Mouse (Mus musculus): ENCODE data around the gene Tnrc6a. TPM values are rescaled to one million over a fixed set of nuclear protein-coding genes. Genes with fewer than 3 reads are reported as not detected.
"Not testable (repeated sequence)": the region's sequence is repeated elsewhere in the genome, so short reads cannot be mapped to it uniquely, and the experiment has no call there.

Gene Tnrc6a
- polyA plus RNA-seq, 1 experiment from 2014 or later: 37.3 TPM

- Histone ChIP-seq H3K9ac (replicated peaks; ENCODE audit: low read depth, low read length) (no peak overlapping the region), H3K4me3 (replicated peaks; ENCODE audit: low read length) (no peak overlapping the region), H3K27ac (ENCODE audit: low read length) (no peak overlapping the region), H3K36me3 (ENCODE audit: control insufficient read depth, insufficient read depth) (no peaks in the 10 kb centered on the region), H3K27me3 (replicated peaks; ENCODE audit: control insufficient read depth, insufficient read depth, low read length) (no peaks in the 10 kb centered on the region), H3K4me2 (ENCODE audit: low read length) (no peak overlapping the region), H3K4me1 (replicated peaks; ENCODE audit: control insufficient read depth, insufficient read depth, low read length) (peaks cover 15% of the 10 kb centered on the region), H3K9me3 (ENCODE audit: control insufficient read depth, low read length) (no peaks in the 10 kb centered on the region; the same call in 1 of the 2 replicates)
- ATAC-seq: no peak
- WGBS: 88% methylated on average over 3 of the region's 3 CpGs
Measured at GRCm38 (mm10) chr7:123101295-123101694, 22.4 kb upstream of the Tnrc6a start.

- H3K9me3 ChIP-seq (ENCODE audit: control insufficient read depth, low read length); H3K36me3 ChIP-seq (ENCODE audit: control insufficient read depth, insufficient read depth); ATAC-seq; H3K4me2 ChIP-seq (ENCODE audit: low read length); H3K27me3 ChIP-seq (replicated peaks; ENCODE audit: control insufficient read depth, insufficient read depth, low read length); H3K4me3 ChIP-seq (replicated peaks; ENCODE audit: low read length); H3K27ac ChIP-seq (ENCODE audit: low read length); H3K4me1 ChIP-seq (replicated peaks; ENCODE audit: control insufficient read depth, insufficient read depth, low read length); H3K9ac ChIP-seq (replicated peaks; ENCODE audit: low read depth, low read length): not testable (repeated sequence)
- 0% methylated on average over 1 of the region's 1 CpGs for WGBS
Measured at GRCm38 (mm10) chr7:123105381-123105780, 18.3 kb upstream of the Tnrc6a start.

GRCm38 (mm10) chr7:123105906-123106305, 17.8 kb upstream of the Tnrc6a start:
- WGBS: 68% methylated on average over 1 of the region's 1 CpGs
- Histone ChIP-seq H3K36me3 (ENCODE audit: control insufficient read depth, insufficient read depth) (no peaks in the 10 kb centered on the region), H3K9me3 (ENCODE audit: control insufficient read depth, low read length) (no peaks in the 10 kb centered on the region)

GRCm38 (mm10) chr7:123106326-123106725, 17.4 kb upstream of the Tnrc6a start:
- WGBS: 89% methylated on average over 2 of the region's 2 CpGs
- Histone ChIP-seq H3K9me3 (ENCODE audit: control insufficient read depth, low read length) (no peaks in the 10 kb centered on the region), H3K9ac (replicated peaks; ENCODE audit: low read depth, low read length) (no peak overlapping the region), H3K36me3 (ENCODE audit: control insufficient read depth, insufficient read depth) (no peaks in the 10 kb centered on the region), H3K4me3 (replicated peaks; ENCODE audit: low read length) (no peak overlapping the region), H3K27ac (ENCODE audit: low read length) (no peak overlapping the region), H3K4me1 (replicated peaks; ENCODE audit: control insufficient read depth, insufficient read depth, low read length) (peaks cover 3% of the 10 kb centered on the region; the same call in 1 of the 2 replicates), H3K27me3 (replicated peaks; ENCODE audit: control insufficient read depth, insufficient read depth, low read length) (no peaks in the 10 kb centered on the region), H3K4me2 (ENCODE audit: low read length) (no peak overlapping the region)
- ATAC-seq: no peak

More at GRCm38 (mm10) chr7:123105906-123106305, 17.8 kb upstream of the Tnrc6a start:
- no peak overlapping the region for H3K4me2 ChIP-seq (ENCODE audit: low read length)
- no peak overlapping the region for H3K27ac ChIP-seq (ENCODE audit: low read length)
- H3K27me3 ChIP-seq (replicated peaks; ENCODE audit: control insufficient read depth, insufficient read depth, low read length): no peaks in the 10 kb centered on the region
- H3K4me3 ChIP-seq (replicated peaks; ENCODE audit: low read length): no peak overlapping the region
- H3K4me1 ChIP-seq (replicated peaks; ENCODE audit: control insufficient read depth, insufficient read depth, low read length): peaks cover 3% of the 10 kb centered on the region; the same call in 1 of the 2 replicates
- H3K9ac ChIP-seq (replicated peaks; ENCODE audit: low read depth, low read length): no peak overlapping the region
- ATAC-seq: no peak

DNA sequence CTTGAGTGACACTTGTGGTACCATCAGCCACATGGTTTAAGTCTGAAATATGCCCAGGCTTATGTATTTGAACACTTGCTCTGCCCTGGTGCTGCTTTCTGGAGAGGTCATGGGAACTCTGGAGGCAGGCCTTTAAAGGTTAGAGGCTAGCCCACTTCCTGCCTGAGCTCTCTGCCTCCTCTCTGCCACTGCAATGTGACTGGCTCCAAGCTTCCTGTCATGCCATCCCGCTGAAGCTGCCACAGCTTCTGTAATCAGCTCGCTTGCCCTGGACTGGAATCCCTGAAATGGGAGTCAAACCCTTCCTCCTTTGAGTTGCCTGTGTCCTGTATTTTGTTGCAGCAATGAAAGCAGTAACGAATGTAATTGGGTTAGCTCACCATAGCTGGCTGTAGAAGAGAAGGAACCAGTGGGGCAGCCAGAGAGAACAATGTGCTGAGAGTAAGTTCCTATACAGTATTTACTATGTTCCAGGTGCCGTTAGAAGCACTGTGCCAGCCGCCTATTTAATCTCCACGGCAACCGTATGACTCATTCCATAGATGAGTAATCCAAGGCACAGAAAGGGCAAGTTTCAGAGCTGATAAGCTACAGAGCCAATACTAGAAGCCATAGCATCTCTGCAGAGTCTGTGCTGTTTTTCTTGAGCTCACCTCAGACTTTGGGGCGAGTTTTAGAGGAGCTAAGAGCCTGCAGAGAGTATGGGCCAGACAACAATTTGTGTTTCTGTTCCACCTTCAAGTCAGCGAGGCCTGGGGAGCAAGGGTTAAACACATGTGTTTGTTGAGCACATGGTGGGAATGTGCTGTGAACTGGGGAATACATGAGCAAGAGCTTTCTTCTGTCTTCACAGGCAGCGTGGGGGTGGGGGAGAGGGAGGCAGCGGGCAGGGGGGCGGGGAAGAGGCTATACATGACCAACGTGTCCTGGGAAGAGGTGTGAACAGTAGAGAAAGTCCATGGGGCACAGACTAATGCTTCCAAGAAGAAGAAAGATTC, 15.3 kb upstream of the Tnrc6a start:
- H3K36me3 ChIP-seq (ENCODE audit: control insufficient read depth, insufficient read depth): no peaks in the 10 kb centered on the region
- H3K4me2 ChIP-seq (ENCODE audit: low read length): no peak overlapping the region
- H3K4me3 ChIP-seq (replicated peaks; ENCODE audit: low read length): no peak overlapping the region
- no peaks in the 10 kb centered on the region for H3K27me3 ChIP-seq (replicated peaks; ENCODE audit: control insufficient read depth, insufficient read depth, low read length)
- no peak overlapping the region for H3K27ac ChIP-seq (ENCODE audit: low read length)
- no peak overlapping the region for H3K9ac ChIP-seq (replicated peaks; ENCODE audit: low read depth, low read length)
- peak; percentile 58; the same call in 1 of the 2 replicates for ATAC-seq
- 46% methylated on average over 13 of the region's 13 CpGs for WGBS
- H3K9me3 ChIP-seq (ENCODE audit: control insufficient read depth, low read length): no peaks in the 10 kb centered on the region
- peaks cover 3% of the 10 kb centered on the region; the same call in 1 of the 2 replicates for H3K4me1 ChIP-seq (replicated peaks; ENCODE audit: control insufficient read depth, insufficient read depth, low read length)

GRCm38 (mm10) chr7:123109361-123110000, 14.2 kb upstream of the Tnrc6a start:
- no peaks in the 10 kb centered on the region for H3K36me3 ChIP-seq (ENCODE audit: control insufficient read depth, insufficient read depth)
- no peak overlapping the region for H3K4me3 ChIP-seq (replicated peaks; ENCODE audit: low read length)
- H3K9me3 ChIP-seq (ENCODE audit: control insufficient read depth, low read length): no peaks in the 10 kb centered on the region
- no peak overlapping the region for H3K4me2 ChIP-seq (ENCODE audit: low read length)
- H3K27ac ChIP-seq (ENCODE audit: low read length): no peak overlapping the region
- H3K27me3 ChIP-seq (replicated peaks; ENCODE audit: control insufficient read depth, insufficient read depth, low read length): no peaks in the 10 kb centered on the region
- no peak for ATAC-seq
- 87% methylated on average over 7 of the region's 7 CpGs for WGBS
- H3K4me1 ChIP-seq (replicated peaks; ENCODE audit: control insufficient read depth, insufficient read depth, low read length): peaks cover 3% of the 10 kb centered on the region; the same call in 1 of the 2 replicates
- H3K9ac ChIP-seq (replicated peaks; ENCODE audit: low read depth, low read length): no peak overlapping the region

DNA sequence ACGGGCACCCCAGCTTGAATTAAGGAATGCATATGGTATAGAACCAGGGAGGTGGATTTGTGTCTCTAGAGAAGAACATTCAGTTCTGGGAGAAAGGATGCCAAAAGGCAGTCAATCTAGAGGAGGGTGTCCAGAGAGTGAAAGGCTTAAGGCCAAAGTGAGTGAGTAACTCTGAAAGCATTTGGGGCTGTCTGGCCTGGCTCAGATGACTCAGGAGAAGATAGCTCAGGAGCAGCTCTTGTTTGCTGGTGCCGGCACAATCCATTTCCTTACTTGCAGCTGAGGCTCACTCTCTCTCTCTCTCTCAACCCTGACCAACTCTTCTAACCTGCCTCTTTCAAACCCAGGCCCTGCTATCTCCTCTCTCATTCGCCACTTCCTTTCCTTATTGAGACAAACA, 13.6 kb upstream of the Tnrc6a start:
- Histone ChIP-seq H3K9ac (replicated peaks; ENCODE audit: low read depth, low read length) (no peak overlapping the region), H3K36me3 (ENCODE audit: control insufficient read depth, insufficient read depth) (no peaks in the 10 kb centered on the region), H3K27me3 (replicated peaks; ENCODE audit: control insufficient read depth, insufficient read depth, low read length) (no peaks in the 10 kb centered on the region), H3K27ac (ENCODE audit: low read length) (no peak overlapping the region), H3K4me3 (replicated peaks; ENCODE audit: low read length) (no peak overlapping the region), H3K9me3 (ENCODE audit: control insufficient read depth, low read length) (no peaks in the 10 kb centered on the region), H3K4me1 (replicated peaks; ENCODE audit: control insufficient read depth, insufficient read depth, low read length) (peaks cover 3% of the 10 kb centered on the region; the same call in 1 of the 2 replicates), H3K4me2 (ENCODE audit: low read length) (no peak overlapping the region)
- no peak for ATAC-seq
- WGBS: 84% methylated on average over 3 of the region's 3 CpGs

GRCm38 (mm10) chr7:123113590-123113989, 10.1 kb upstream of the Tnrc6a start:
- no peaks in the 10 kb centered on the region for H3K9me3 ChIP-seq (ENCODE audit: control insufficient read depth, low read length)
- H3K4me2 ChIP-seq (ENCODE audit: low read length): no peak overlapping the region
- no peak overlapping the region for H3K27ac ChIP-seq (ENCODE audit: low read length)
- no peak for ATAC-seq
- no peaks in the 10 kb centered on the region for H3K36me3 ChIP-seq (ENCODE audit: control insufficient read depth, insufficient read depth)
- WGBS: 96% methylated on average over 6 of the region's 6 CpGs
- no peaks in the 10 kb centered on the region; the same call in 1 of the 2 replicates for H3K4me1 ChIP-seq (replicated peaks; ENCODE audit: control insufficient read depth, insufficient read depth, low read length)
- H3K27me3 ChIP-seq (replicated peaks; ENCODE audit: control insufficient read depth, insufficient read depth, low read length): no peaks in the 10 kb centered on the region; the same call in 1 of the 2 replicates
- H3K9ac ChIP-seq (replicated peaks; ENCODE audit: low read depth, low read length): no peak overlapping the region
- H3K4me3 ChIP-seq (replicated peaks; ENCODE audit: low read length): no peak overlapping the region

- 87% methylated on average over 12 of the region's 12 CpGs for WGBS
- H3K4me3 ChIP-seq (replicated peaks; ENCODE audit: low read length): no peak overlapping the region
Measured at GRCm38 (mm10) chr7:123116799-123117198, 6.9 kb upstream of the Tnrc6a start.

More at GRCm38 (mm10) chr7:123116799-123117198, 6.9 kb upstream of the Tnrc6a start:
- Histone ChIP-seq H3K9me3 (ENCODE audit: control insufficient read depth, low read length) (no peaks in the 10 kb centered on the region), H3K27me3 (replicated peaks; ENCODE audit: control insufficient read depth, insufficient read depth, low read length) (no peaks in the 10 kb centered on the region; the same call in 1 of the 2 replicates), H3K36me3 (ENCODE audit: control insufficient read depth, insufficient read depth) (no peaks in the 10 kb centered on the region), H3K9ac (replicated peaks; ENCODE audit: low read depth, low read length) (no peak overlapping the region), H3K4me2 (ENCODE audit: low read length) (no peak overlapping the region), H3K27ac (ENCODE audit: low read length) (no peak overlapping the region), H3K4me1 (replicated peaks; ENCODE audit: control insufficient read depth, insufficient read depth, low read length) (no peaks in the 10 kb centered on the region)
- no peak for ATAC-seq

Measured in forebrain, embryonic 16.5 days (tissue).